Mouse (Mus musculus) cerebellum, adult 9-11 months (tissue): Measurements from ENCODE around the gene Tssk3.
"Not testable (repeated sequence)": the region's sequence is repeated elsewhere in the genome, so short reads cannot be mapped to it uniquely, and the experiment has no call there.

ENCODE experiments used
- DNase-seq: peaks from one replicate; pipeline ENCODE4 v3.0.0; 2022

Gene Tssk3

DNA sequence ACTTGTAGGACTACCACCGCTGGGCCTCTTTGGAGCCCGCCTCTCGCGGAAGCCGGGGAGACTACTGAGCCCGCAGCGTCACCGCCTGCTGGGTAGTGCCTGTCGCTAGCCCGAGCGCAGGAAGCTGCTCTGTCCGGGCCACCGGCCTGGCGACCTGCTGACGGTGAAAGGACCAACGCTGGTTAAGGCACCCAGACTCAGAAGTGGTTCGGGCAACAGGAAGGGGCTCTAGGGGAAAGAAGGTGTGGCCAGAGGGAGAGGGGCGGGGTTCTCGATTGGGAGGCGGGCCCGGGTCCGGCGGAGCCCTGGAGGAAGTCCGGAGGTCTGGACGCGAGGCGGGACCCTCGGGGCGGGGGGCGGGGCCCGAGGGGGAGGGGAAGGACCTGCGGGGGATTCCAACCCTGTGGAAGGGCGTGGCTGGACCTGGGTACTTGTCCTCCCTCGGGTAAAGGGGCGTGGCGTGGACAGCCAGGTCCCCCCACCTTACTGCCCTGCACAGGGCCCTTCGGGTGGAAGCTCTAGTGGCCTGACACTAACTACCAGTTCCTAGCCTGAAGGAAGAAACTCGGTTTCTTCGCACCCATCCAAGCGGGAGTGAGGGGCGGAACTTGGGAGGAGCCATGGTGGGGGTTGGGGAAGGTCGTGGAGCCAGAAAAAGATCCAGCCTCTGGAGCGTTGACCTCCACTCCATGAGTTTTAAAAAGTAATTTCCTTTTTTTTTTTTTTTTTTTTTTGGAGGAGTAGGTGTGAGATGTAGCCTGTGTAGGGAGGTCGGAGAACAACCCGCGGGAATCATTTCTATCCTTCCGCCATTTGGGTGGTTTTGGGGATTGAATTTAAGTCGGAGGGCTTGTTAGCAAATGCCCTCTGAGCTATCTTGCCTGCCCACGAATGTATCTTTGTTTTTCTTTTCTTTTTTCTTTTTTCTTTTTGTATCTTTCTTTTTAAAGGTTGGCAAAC, 10.1 kb upstream of the Tssk3 start:
- DNase-seq, result peak; percentile 48

DNA sequence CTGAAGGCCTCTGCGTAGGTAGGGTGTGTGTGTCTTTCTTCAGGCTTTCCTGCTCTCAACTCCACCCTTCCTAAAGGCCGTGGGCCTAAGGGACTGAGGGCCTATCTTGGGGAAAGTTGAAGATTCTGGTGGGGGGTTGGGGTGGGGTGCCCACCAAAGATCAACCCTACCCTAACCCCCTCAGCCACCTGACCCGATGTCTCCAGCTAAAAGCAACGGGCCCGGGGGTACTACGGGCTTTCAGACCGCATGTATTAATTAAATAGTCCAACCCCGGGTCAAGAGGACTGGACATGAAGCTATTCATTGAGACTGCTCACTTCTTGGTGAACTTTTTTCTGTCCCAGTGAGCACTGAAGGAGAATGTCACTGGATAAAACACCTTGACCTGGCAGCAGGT, 9.2 kb upstream of the Tssk3 start:
- DNase-seq, result no peak

DNA sequence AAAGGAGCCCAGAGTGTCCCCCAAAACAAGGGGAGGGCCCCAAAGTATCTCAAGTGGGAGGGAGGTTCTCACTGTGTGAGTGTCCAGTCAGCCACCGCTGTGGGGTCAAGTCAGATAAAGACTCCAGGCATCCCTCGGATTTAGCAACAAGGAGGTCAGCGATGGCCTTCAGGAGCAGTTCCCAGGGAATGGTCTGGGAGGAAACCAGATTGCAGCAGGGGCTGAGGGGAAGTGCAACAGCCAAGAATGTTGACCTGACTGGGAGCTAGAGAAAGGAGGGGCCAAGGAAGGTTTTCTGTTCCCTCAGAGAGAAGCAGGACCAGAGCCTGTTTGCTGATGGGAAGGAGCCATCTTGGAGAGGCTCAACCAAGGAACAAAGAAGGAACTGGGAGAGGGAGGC, 8.1 kb upstream of the Tssk3 start:
- DNase-seq, result no peak

DNA sequence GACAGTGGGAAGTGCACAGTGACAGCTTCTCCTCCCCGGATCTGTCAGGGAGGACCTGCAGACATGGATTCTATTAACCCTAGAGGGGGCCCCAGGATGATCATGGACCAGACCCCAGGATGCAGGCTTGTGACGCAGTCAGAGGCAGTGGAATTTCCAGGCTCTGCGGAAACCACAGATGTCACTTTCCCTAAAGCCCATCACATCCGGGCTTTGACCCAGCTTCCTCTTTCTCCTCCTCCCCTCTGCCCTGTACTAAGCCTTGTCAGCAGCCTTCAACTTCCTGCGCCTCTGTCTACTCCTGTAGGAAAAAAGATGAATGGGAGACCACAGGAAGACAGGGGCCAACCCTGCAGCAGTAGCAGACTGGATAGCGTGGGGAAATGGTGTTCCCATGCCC, 5.8 kb upstream of the Tssk3 start:
- no peak for DNase-seq

DNA sequence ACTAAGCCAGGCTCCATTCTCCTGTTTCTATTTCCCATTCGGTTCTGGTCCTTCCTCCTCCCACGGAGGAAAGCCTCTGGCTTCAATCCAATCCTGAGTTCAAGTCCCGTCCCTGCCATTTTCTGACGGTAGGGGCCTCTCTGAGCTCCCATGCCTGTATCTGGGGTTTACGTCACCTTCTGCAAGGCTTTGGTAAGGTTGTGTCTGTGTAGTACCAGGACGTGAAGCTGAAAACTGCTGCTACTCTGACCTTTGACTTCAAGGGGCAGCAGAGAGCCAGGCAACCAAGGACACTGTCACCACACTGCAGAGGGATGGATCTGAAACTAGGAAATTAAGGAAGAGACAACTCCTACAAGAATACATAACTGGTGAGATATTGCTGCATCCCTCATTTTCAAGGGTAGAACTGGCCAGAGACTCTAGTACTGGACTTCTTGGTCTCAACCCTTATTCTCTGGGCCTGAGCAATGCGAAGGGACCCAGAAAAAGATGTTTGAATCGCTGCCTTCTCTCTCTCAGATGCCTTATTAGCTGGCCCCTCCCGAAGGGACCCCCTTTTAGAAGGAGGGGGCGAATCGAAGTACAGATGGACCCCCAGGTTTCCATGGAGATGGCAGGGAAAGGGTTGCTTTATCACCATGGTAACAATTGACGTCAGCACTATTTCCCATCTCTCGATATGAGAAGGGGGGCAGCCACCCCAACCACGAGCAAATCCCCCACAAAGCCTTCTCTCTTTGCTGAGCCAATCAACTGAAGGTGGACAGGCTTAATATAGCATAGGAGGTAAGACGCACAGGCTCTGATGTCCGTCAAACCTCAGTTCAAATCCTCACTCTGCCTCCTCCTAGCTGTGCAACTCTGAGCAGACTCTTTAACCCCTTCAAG, 5.1 kb upstream of the Tssk3 start:
- DNase-seq, result no peak

DNA sequence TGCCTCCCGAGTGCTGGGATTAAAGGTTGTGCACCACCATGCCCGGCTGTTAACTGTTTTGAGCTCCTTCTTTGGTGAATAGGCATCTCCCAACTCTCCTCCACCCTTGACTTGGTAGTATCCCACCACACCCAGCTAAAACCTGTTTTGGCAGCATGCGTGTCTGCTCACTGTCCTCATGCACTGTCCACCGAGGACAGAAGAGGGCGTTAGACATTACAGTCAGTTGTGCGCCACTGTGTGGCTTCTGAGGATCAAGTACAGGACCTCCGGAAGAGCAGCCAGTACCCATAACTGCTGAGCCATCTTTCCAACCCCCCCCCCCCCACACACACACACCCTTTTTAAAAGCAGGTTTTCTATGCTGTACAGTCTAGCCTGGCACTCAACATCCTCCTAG, 3.9 kb upstream of the Tssk3 start:
- DNase-seq, result no peak

DNA sequence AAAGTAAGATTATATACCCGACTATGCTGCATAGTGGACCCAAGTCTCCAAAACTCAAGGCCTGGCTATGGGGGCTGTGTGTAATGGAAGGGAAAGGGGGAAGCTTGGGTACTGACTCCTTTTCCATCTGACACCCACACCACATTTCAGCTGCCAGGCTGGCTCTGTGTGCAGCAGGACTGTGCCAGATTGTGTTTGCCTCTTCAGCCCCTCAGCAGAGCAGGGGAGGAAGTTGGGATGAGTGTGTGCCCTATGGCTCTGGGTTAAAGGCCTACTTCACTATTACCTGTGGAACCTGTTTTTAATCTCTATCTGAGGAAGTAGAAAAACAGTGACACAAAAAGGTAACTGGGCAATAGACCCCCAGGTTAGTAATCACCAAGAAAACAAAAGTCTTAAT, 9.7 kb downstream of the Tssk3 start:
- DNase-seq, result no peak

DNA sequence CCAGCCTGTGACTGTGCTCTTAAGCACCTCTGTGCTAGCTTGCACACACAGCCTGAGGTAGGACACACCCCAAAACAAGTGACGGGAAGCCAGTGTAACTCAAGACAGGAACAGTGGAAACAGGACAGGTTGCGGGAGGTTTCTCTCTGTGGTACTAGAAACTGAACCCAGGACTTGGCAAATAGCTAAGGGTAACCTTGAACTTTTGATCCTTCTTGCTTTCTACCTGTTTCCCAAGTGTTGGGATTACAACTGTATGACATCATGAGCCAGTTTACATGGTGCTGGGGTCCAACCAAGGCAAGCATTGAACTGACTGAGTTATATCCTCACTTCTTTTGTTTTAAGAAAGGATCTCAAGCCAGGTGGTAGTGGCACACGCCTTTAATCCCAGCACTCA, 11.0 kb downstream of the Tssk3 start:
- no peak for DNase-seq

DNA sequence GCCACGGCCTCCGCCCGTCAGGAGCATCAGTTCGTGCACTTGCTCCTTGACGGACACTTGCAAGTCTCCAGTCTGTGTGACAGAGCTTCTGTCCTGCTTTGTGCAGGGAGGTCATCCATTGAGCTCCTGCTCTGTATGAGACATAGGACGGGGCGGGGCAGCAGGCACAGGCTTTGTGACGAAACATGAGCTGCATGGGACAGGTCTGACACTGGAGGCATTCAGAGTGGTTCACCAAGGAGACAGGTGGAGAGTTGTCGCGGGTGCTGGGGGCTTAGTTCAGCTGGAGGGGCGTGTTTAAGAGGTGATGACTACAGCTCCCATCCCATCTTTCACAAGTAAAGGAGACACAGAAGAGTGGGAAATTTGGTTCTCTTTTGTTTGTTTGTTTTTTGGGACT, 14.8 kb downstream of the Tssk3 start:
- DNase-seq, result no peak

DNA sequence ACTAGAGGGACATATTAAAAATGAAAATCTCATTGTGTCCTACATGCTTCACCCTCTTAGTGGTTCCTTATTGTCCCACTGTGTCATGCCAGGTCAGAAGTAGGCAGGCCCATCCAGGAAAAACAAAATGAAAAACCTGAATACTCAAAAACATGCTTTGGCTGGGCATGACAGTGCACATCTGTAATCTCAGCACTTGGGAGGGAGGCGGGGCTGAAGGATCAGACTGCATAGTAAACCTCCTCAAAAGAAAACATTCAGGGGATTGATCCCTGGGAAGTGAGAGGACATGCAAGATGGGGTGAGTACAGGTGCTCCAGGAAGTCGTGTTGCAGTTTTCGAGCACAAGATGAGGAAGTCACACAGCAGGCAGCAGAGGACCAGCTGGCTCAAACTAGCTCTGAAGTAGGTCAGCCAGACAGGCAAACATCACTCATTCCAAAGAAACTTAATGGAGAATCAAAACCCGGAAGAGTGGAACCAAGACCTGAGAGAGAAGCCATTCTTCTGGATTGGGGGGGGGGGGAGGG, 26.5 kb downstream of the Tssk3 start:
- no peak for DNase-seq

DNA sequence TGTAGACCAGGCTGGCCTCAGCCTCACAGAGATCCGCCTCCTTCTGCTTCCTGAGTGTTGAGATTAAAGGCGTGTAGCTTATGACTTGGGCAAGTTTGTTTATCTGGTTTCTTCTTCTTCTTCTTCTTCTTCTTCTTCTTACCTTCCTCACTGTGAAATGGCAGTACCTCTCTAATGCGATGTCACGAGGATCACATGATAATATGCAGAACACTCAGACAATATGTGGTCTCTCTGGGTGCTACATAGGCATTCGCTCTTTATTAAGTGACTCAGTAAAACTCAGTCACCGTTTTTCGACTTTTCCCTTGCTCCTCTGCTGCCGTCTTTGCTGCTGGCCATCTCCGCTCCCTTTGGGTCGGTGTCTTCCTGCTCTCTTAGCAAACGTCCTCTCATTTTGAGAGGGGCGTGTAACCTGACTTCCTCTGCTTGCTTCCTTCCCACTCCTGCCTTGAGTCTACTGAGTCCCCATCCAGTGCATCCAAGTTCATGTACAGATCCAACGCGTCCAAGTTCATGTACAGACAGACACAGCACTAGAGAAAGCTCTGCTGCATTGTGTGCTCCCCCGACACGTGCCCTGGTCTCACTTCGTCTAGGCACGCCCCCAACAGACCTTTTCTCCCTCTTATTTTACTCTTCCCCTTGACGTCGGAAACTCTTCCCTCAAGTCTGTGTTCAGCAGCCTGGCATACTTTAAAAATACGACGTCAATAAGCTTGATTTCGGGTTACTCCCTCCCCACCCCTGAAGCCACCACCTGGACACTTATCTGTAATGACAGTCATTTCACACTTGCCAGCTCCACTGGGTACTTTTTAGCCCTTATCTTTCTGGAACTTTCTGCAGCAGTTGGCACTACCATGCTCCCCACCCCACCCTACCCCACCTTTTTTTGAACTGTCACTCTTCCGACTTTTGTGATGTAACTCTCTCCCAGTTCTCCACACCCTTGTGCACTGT, 27.4 kb downstream of the Tssk3 start:
- no peak for DNase-seq

DNA sequence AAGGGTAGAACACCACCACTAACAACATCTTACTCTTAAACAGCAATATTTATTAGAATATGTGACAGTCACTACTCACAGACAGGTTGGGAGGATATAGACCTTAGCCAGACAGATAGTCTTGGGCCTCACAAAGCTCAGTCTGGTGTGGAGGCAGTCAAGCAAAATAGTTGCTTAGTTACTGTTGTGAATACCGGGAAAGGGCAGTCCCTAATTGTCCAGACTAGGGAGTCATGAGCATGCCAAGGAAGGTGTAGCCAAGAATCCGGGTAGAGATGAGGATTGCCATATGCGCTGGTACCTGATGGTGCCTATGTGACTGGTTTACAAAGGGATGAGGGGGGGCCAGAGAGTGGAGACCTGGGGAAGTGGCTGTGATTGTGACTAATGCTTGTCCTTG, 28.7 kb downstream of the Tssk3 start:
- DNase-seq, result peak; percentile 48

DNA sequence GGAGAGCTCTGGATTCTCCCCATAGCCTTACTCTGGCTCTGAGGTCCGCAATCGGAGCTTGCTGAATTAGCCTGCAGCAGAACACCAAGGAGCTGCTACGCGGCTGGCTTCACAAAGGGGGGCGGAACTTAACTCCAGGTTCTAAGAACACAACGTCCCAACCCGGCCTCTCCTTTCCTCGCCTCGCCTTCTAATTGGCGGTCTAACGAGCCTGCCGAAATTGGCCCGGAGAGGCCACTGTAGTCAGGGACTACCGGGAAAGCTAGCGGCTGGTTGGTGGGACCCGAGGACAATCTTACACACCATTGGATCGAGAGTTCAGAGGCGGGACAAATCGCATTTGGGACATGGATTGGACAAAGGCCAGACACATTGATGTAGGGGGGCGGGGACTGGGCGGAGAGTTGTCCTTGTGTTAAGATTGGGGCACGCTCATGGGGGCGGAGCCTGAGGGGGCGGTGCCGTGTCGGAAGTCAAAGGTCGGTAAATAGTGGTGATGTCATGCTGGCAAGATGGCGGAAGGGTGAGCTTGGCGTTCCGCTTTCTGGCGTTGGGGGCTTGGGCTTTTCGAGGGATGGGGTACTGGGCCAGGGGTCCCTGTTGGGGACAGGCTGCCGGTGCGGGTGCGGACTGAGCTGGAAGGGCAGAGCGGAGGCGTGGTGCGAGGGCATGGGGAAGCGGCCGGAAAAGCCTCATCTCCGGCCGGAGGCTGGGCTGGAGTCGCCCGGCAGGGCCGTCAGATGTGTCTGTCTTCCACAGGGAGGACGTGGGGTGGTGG, 29.4 kb downstream of the Tssk3 start, which contains the start of gene Bsdc1:
Gene Bsdc1 (plus strand): TSS at position 399 of the 778 bp plus-strand sequence.
- DNase-seq, result peak; percentile 100

DNA sequence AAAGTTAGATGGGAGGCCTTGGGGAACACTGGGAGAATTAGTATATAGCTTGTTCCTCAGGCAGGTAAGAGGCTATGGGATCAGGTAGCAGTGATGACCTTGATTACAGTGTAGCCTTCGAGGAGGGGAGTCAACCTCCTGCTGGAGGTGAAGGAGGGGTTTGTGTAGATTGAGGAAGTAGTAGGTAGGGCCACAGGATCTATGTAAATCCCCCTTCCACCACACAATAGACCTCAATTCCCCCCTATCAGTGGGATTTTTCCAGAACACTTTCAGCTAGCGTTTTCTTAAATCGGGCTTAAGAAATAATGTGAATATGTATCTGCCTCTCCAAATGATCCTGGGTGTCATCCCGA, 30.0 kb downstream of the Tssk3 start:
- DNase-seq, result no peak

DNA sequence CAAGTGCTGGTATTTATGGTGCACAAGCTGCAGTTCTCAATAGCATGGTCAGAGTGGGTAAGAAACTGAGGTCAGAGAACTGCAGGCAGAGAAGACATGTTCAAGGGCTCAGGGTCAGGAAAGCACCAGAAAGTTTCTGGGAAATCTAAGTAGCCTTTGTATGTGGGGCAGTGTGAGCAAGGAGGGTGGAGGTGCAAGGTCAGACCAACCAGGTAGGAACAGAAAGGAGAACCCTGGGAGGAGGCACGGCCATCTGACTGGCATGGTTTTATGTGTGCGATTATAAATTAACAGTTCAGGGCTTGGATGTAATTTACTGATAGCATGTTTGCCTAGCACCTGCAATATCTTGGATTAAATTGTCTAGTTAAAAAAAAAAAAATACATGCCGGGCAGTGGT, 31.1 kb downstream of the Tssk3 start:
- no peak for DNase-seq

DNA sequence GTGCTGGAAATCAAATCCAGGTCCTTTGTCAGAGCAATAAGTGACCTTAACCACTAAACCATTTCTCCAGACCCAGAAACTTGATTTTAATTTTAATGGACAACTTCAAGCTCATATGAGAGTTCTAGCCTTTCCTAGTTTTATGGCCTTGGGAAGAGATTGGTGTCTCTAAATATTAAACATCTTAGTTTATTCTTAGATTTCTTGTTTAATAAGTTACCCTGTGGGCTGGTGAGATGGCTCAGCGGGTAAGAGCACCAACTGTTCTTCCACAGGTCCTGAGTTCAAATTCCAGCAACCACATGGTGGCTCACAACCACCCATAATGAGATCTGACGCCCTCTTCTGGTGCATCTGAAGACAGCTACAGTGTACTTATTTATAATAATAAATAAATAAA, 33.5 kb downstream of the Tssk3 start:
- not testable (repeated sequence) for DNase-seq

DNA sequence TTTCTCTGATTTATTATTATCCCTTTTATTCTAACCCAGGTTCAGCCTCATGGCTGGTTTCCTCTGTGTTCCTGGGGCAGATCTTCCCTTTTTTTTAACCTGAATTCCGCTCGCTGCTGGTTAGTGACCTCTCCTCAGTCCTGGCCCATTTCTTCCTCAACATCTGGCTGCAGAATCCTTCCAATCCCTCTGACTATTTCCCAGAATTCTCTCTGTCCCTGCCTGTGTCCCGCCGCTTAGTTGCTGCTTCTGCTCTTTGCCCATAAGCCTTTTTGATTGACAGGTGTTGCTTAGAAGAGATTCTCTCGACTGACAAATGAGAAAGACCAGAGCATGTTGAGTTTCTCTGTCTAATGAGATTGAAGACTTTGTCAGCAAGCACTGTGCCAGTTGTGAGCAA, 34.7 kb downstream of the Tssk3 start:
- no peak for DNase-seq

DNA sequence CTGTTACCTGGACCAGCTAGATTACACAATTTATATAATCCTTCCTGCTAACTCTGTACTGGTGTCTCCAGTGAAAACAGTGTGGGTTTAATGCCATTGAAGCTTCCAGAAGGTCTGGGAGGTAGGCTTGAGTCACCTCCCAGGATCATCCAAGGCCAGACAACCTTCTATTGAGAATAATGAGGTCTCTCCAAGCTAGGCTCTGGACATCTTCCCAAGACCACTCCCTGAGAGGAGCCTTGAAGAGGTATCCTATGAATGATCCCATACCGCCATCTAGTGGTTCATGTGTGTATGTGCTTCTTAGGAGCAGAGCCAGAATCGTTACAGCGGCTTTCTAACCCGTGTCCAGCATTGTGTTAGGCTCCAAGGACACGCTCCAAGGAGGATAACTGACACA, 35.6 kb downstream of the Tssk3 start:
- DNase-seq, result peak; percentile 80

DNA sequence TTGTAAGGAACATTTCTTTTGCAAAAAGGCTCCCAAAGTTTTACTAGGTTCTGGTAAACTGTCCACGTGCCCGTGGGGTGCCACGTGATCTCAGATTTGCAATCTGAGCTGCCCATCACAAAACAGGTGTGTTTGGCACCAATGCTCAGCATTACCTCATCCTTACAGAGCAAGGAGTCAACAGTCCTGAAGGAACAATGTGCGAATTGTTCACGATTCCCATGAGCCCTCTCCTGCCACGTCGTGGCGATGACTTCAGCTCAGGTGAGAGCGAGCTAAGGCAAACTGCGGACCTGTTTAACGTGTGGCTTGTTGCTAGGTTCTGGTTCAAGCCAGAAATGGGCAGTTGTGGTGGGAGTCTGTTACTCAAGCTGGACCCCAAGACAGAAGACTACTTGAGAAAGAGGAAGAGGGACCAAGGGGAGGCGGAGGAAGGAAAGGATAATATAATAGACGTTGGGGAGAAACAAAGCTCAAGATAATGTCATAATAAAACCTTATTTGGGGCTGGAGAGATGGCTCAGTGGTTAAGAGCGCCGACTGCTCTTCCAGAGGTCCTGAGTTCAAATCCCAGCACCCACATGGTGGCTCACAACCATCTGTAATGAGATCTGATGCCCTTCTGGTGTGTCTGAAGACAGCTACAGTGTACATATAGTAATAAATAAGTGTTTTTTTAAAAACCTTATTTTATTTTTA, 39.2 kb downstream of the Tssk3 start:
- no peak for DNase-seq

DNA sequence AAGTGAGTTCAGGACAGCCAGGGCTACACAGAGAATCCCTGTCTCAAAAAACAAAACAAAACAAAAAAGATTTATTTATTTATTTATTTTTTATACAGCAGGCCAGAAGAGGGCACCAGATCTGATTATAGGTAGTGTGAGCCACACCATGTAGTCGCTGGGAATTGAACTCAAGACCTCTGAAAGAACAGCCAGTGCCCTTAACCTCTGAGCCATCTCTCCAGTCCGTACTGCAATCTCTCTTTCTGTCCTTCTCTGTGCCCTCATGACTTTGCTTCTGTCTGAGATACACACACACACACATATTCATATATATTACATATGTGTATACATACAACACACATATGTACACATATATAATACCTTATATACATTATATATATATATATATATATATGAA, 40.0 kb downstream of the Tssk3 start:
- no peak for DNase-seq

DNA sequence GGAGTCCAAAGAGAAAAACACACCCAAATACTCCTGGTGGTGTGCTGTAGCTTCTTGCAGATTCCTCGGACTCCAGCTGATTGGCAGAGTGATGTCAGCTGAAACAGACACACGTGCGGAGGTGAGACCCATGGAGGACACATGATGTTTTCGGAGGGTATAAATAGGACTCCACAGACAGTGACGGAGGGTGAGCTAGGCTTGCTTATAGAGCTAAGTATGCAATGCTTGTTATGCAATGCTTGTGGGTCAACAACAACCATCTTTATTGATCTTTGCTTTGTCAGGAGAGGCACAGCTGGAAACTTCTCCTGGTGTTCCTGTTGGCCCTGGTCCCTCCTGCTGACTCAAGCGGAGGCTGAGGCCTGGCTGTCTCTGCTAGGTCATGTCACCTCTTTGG, 42.1 kb downstream of the Tssk3 start:
- DNase-seq, result no peak
